Mouse (Mus musculus) liver, postnatal 0 days (tissue): ENCODE data around the gene Eif2b3.
A peak's percentile ranks its signal among the peaks of the same experiment; 100 is the strongest.

Experiments used
- CTCF ChIP-seq: sonication (generic); IDR thresholded peaks from 2 replicates; pipeline ENCODE4 v1.5.1; 2016; ENCODE audit warnings: antibody characterized with exemption, low read depth
- EP300 ChIP-seq: IDR thresholded peaks from 2 replicates; pipeline ENCODE4 v1.6.1; 2016; ENCODE audit warnings: antibody characterized with exemption, low read depth, mild to moderate bottlenecking

GRCm38 (mm10) chr4:117041283-117041721 lies 22.1 kb downstream of the Eif2b3 start:
- TF ChIP-seq CTCF (no peak), EP300 (0 out of 2 replicates have a peak, but pooled peaks have one; percentile 32)
